Comparison of ENCODE assay signal across 8 mouse cellular contexts in the genomic region with DNA sequence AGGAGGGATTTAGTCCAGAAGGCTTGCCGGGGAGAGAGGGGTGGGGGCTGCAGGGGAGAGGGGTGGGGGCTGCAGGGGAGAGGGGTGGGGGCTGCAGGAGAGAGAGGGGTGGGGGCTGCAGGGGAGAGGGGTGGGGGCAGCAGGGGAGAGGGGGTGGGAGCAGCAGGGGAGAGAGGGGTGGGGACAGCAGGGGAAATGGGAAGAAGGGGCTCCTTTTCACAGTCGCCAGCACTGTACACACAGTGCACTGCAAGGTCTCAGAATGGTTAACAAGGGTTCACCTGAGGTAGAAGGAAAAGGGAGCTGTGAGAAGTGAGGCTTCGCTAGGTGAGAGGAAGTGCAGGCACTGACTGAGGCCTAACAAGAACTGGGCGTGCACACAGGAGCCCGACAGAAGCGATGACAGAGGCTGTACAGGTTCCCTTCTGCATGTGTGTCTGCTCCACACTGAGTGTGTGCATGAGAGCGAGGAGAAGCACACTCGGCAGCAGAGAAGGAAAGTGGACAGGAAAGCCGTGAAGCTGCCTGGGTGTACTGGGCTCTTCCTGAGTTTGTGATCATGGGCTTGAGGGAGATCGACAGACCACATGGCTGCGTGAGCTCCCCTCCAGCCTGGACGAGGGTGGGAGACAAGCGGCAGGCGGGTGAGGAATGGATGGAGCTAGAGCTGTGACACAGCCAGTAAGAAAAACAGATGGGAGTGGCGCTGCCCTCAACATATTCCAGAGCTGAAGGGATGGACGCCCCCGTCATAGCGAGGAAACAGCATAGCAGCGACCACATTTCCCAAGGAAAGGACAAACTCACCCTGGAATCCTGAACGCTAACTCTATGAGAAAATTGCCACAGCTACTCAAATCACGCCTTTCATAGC. TPM values are rescaled to one million over a fixed set of nuclear protein-coding genes. Genes with fewer than 3 reads are reported as not detected.
DNase-seq lines count a peak whose midpoint lies in the region; ATAC-seq and TF ChIP-seq lines count a peak whose summit lies in the region.

No protein-coding gene starts in this region.

- peak overlapping the region; percentile 72; the same call in 1 of the 2 replicates for H3K27ac ChIP-seq in gastrocnemius, adult 2 months
- 0 out of 2 replicates have a peak overlapping the region, but pooled peaks have one; percentile 7 for H3K27ac ChIP-seq in midbrain, embryonic 10.5 days (replicated peaks)
- no peak overlapping the region for H3K27ac ChIP-seq in midbrain, embryonic 11.5 days (ENCODE audit: low read depth, low read length)
- H3K27ac ChIP-seq in intestine, embryonic 14.5 days (ENCODE audit: low read depth) = peak overlapping the region; percentile 57; the same call in 1 of the 2 replicates
- H3K27ac ChIP-seq in stomach, embryonic 14.5 days (ENCODE audit: low read length) = peak overlapping the region; percentile 71

- H3K4me3 ChIP-seq in gastrocnemius, adult 2 months = no peak overlapping the region
- H3K4me3 ChIP-seq in midbrain, embryonic 10.5 days = no peak overlapping the region
- H3K4me3 ChIP-seq in midbrain, embryonic 11.5 days (ENCODE audit: low read depth, low read length) = no peak overlapping the region
- H3K4me3 ChIP-seq in intestine, embryonic 14.5 days (ENCODE audit: low read depth, low read length) = no peak overlapping the region
- H3K4me3 ChIP-seq in stomach, embryonic 14.5 days (ENCODE audit: low read depth, low read length) = no peak overlapping the region

- peaks cover 64% of the 10 kb centered on the region for H3K36me3 ChIP-seq in midbrain, embryonic 10.5 days
- peaks cover 3% of the 10 kb centered on the region; the same call in 1 of the 2 replicates for H3K36me3 ChIP-seq in midbrain, embryonic 11.5 days (ENCODE audit: control insufficient read depth, insufficient read depth, low read length)
- peaks cover 19% of the 10 kb centered on the region for H3K36me3 ChIP-seq in intestine, embryonic 14.5 days (ENCODE audit: control insufficient read depth, insufficient read depth, low read length)
- H3K36me3 ChIP-seq in stomach, embryonic 14.5 days (ENCODE audit: control insufficient read depth, insufficient read depth, low read length) = peaks cover 6% of the 10 kb centered on the region; the same call in 1 of the 2 replicates

- 78% methylated on average over 21 of the region's 21 CpGs for WGBS in midbrain, embryonic 10.5 days
- WGBS in midbrain, embryonic 11.5 days = 78% methylated on average over 21 of the region's 21 CpGs
- 39% methylated on average over 21 of the region's 21 CpGs for WGBS in intestine, embryonic 14.5 days
- WGBS in stomach, embryonic 14.5 days = 39% methylated on average over 21 of the region's 21 CpGs

- H3K9me3 ChIP-seq in midbrain, embryonic 10.5 days (replicated peaks) = no peaks in the 10 kb centered on the region
- H3K9me3 ChIP-seq in midbrain, embryonic 11.5 days (ENCODE audit: control insufficient read depth, low read length) = no peaks in the 10 kb centered on the region
- no peaks in the 10 kb centered on the region for H3K9me3 ChIP-seq in intestine, embryonic 14.5 days (ENCODE audit: control insufficient read depth, low read length)
- H3K9me3 ChIP-seq in stomach, embryonic 14.5 days (ENCODE audit: control insufficient read depth, low read depth, low read length) = no peaks in the 10 kb centered on the region

- ATAC-seq in midbrain, embryonic 11.5 days (ENCODE audit: low FRiP score) = no peak
- no peak for ATAC-seq in intestine, embryonic 14.5 days (replicated peaks; ENCODE audit: low FRiP score, low TSS enrichment, low read depth)
- ATAC-seq in stomach, embryonic 14.5 days (ENCODE audit: insufficient number of reproducible peaks, insufficient read depth, low FRiP score, low read depth) = peak; percentile 57

- intact Hi-C loops in gastrocnemius, adult 2 months (cut with DNase I) = no loop called here
- intact Hi-C loops in gastrocnemius, postnatal 36 days (cut with DNase I) = no loop called here

- no peaks in the 10 kb centered on the region for H3K27me3 ChIP-seq in midbrain, embryonic 10.5 days (ENCODE audit: low read depth, poor library complexity, severe bottlenecking)
- no peaks in the 10 kb centered on the region for H3K27me3 ChIP-seq in midbrain, embryonic 11.5 days (ENCODE audit: control insufficient read depth, insufficient read depth, low read length)
- H3K27me3 ChIP-seq in intestine, embryonic 14.5 days (replicated peaks; ENCODE audit: control insufficient read depth, insufficient read depth, low read length) = no peaks in the 10 kb centered on the region
- H3K27me3 ChIP-seq in stomach, embryonic 14.5 days (ENCODE audit: control insufficient read depth, insufficient read depth, low read length) = no peaks in the 10 kb centered on the region

- no peak overlapping the region for H3K4me2 ChIP-seq in midbrain, embryonic 11.5 days
- H3K4me2 ChIP-seq in intestine, embryonic 14.5 days (ENCODE audit: low read length) = no peak overlapping the region
- H3K4me2 ChIP-seq in stomach, embryonic 14.5 days (replicated peaks; ENCODE audit: low read depth, low read length) = no peak overlapping the region

- TF ChIP-seq CTCF in gastrocnemius, adult 2 months (IDR thresholded peaks at IDR 0.05) = no peak

- no peak for DNase-seq in gastrocnemius, adult 2 months
- DNase-seq in gastrocnemius, postnatal 36 days = no peak
- no peak for DNase-seq in midbrain, embryonic 10.5 days (ENCODE audit: low spot score)
- no peak for DNase-seq in midbrain, embryonic 11.5 days (ENCODE audit: low spot score, missing footprints)
- DNase-seq in intestine, embryonic 14.5 days (ENCODE audit: low spot score) = no peak
- DNase-seq in spleen, adult 18-20 months = no peak
- no peak for DNase-seq in MN1 (ENCODE audit: low spot score)

- peaks cover 17% of the 10 kb centered on the region for H3K4me1 ChIP-seq in midbrain, embryonic 10.5 days
- no peaks in the 10 kb centered on the region for H3K4me1 ChIP-seq in midbrain, embryonic 11.5 days (ENCODE audit: control insufficient read depth, insufficient read depth, low read length)
- peaks cover 21% of the 10 kb centered on the region for H3K4me1 ChIP-seq in intestine, embryonic 14.5 days (replicated peaks; ENCODE audit: control insufficient read depth, insufficient read depth, low read length)
- H3K4me1 ChIP-seq in stomach, embryonic 14.5 days (ENCODE audit: control insufficient read depth, insufficient read depth, low read length) = peaks cover 28% of the 10 kb centered on the region

- H3K9ac ChIP-seq in midbrain, embryonic 11.5 days (ENCODE audit: low read length) = no peak overlapping the region
- no peak overlapping the region for H3K9ac ChIP-seq in intestine, embryonic 14.5 days (ENCODE audit: low read length)
- no peak overlapping the region for H3K9ac ChIP-seq in stomach, embryonic 14.5 days (replicated peaks; ENCODE audit: low read depth, low read length)

RNA-seq across cellular contexts. Expression of gene Ube4b, which starts 29.9 kb away (rescaled TPM):
- total RNA-seq in gastrocnemius, adult 2 months (2021) = 10 to 100 TPM; 31.1 to 35.9 TPM
- total RNA-seq in gastrocnemius, postnatal 36 days (2021) = 10 to 100 TPM; 28.0 to 31.4 TPM
- polyA plus RNA-seq in midbrain, embryonic 10.5 days (2016; fragmentation: Nextera tagmentation; extraction: Ambion mirVana) = 56.2 and 60.9 TPM in 2 replicates
- polyA plus RNA-seq in midbrain, embryonic 11.5 days (2014; fragmentation: Nextera tagmentation; extraction: Ambion mirVana) = 53.3 and 53.7 TPM in 2 replicates
- polyA plus RNA-seq in intestine, embryonic 14.5 days (2014; fragmentation: Nextera tagmentation; extraction: Ambion mirVana) = 40.8 and 42.5 TPM in 2 replicates
- polyA plus RNA-seq in stomach, embryonic 14.5 days (2014; fragmentation: Nextera tagmentation; extraction: Ambion mirVana) = 41.7 and 44.3 TPM in 2 replicates

RNA-seq across cellular contexts. Expression of gene Rbp7, which starts 58.1 kb away (rescaled TPM):
- 10 to 100 TPM in 1 of 2 experiments, 1 to 10 TPM in 1; 7.9 to 21.0 TPM for total RNA-seq in gastrocnemius, adult 2 months (2021)
- 10 to 100 TPM; 15.3 to 18.7 TPM for total RNA-seq in gastrocnemius, postnatal 36 days (2021)
- polyA plus RNA-seq in midbrain, embryonic 10.5 days (2016; fragmentation: Nextera tagmentation; extraction: Ambion mirVana) = not detected in 2 replicates
- polyA plus RNA-seq in midbrain, embryonic 11.5 days (2014; fragmentation: Nextera tagmentation; extraction: Ambion mirVana) = not detected in 2 replicates
- polyA plus RNA-seq in intestine, embryonic 14.5 days (2014; fragmentation: Nextera tagmentation; extraction: Ambion mirVana) = 0.63 and 1.5 TPM in 2 replicates
- 1.9 TPM in 2 replicates for polyA plus RNA-seq in stomach, embryonic 14.5 days (2014; fragmentation: Nextera tagmentation; extraction: Ambion mirVana)
